In the genomic region with DNA sequence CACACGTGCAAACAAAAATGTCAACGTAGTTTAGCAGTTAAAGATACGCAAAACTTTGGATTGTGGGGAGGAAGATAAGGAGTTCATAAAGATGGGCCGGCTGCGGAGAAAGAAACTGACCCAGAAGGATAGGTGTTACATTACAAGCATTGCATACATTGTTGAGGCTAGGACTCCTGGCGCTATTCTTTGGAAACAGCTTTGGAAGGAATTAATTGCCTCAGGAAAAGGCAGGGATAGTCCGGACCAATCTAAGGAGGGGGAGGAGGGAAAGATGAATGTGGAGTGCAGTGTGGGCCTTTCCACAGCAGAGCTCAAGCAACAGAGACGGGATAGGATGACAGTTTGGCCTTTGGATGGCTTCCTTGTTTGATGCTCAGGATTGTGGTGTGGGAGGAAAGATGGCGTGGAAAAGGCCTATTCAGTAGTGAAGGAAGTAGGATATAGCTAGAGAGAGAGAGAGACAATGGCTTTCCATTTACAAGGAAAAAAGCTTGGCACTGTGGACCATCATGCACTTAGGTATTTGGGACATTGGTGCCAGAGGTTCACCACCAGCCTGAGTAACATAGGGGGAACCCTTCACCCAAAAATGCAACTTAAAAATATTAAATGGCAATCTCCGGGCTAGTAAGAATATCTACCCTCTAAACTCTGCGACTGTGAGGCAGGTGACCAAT, we compare ENCODE assay signal across 8 mouse cellular contexts. TPM values are rescaled to one million over a fixed set of nuclear protein-coding genes. Genes with fewer than 3 reads are reported as not detected.
A peak's percentile ranks its signal among the peaks of the same experiment; 100 is the strongest.
DNase-seq lines count a peak whose midpoint lies in the region; ATAC-seq and TF ChIP-seq lines count a peak whose summit lies in the region.

No protein-coding gene starts in this region.

- H3K27me3 ChIP-seq in heart, adult 2 months (ENCODE audit: control insufficient read depth, insufficient read depth, low read length): no peaks in the 10 kb centered on the region
- no peaks in the 10 kb centered on the region for H3K27me3 ChIP-seq in E14TG2a.4 (ENCODE audit: insufficient read depth, low read length)
- H3K27me3 ChIP-seq in forebrain, embryonic 13.5 days: no peaks in the 10 kb centered on the region
- no peaks in the 10 kb centered on the region for H3K27me3 ChIP-seq in liver, embryonic 13.5 days

- H3K4me3 ChIP-seq in heart, adult 2 months: peak overlapping the region; percentile 70
- peak overlapping the region; percentile 100 for H3K4me3 ChIP-seq in E14TG2a.4 (replicated peaks; ENCODE audit: low read length)
- peak overlapping the region; percentile 100 for H3K4me3 ChIP-seq in forebrain, embryonic 13.5 days
- peak overlapping the region; percentile 97 for H3K4me3 ChIP-seq in liver, embryonic 13.5 days (replicated peaks)

- ATAC-seq in forebrain, embryonic 13.5 days: no peak
- no peak for ATAC-seq in liver, embryonic 13.5 days (ENCODE audit: low read depth)

- peak overlapping the region; percentile 100 for H3K4me2 ChIP-seq in forebrain, embryonic 13.5 days
- peak overlapping the region; percentile 93 for H3K4me2 ChIP-seq in liver, embryonic 13.5 days

- TF ChIP-seq POLR2A in heart, adult 2 months (IDR thresholded peaks at IDR 0.05; ENCODE audit: insufficient read depth, low read depth, low read length): no peak

- peak in 1 of 2 experiments; percentile 13 for DNase-seq in heart, adult 2 months
- no peak for DNase-seq in heart, postnatal 4 days
- DNase-seq in liver, embryonic 13.5 days: no peak
- no peak for DNase-seq in ovary, postnatal 36 days (ENCODE audit: low spot score)
- DNase-seq in left cerebral cortex, postnatal 36 days (ENCODE audit: low spot score in 2 of 2): no peak
- DNase-seq in adrenal gland, postnatal 10 days: no peak

- intact Hi-C loops in heart, adult 2 months (cut with DNase I): no loop called here
- intact Hi-C loops in left cerebral cortex, postnatal 36 days (cut with DNase I): no loop called here

- no peak for TF ChIP-seq CTCF in heart, adult 2 months (IDR thresholded peaks at IDR 0.05)
- no peak for TF ChIP-seq CTCF in E14TG2a.4 (conservative IDR thresholded peaks at IDR 0.05; ENCODE audit: low read length)

- peak overlapping the region; percentile 75 for H3K27ac ChIP-seq in heart, adult 2 months
- H3K27ac ChIP-seq in forebrain, embryonic 13.5 days: no peak overlapping the region
- H3K27ac ChIP-seq in liver, embryonic 13.5 days: peak overlapping the region; percentile 93

- H3K4me1 ChIP-seq in heart, adult 2 months (ENCODE audit: control insufficient read depth, insufficient read depth, low read length): peaks cover 10% of the 10 kb centered on the region
- H3K4me1 ChIP-seq in E14TG2a.4 (replicated peaks; ENCODE audit: low read depth, low read length): peaks cover 72% of the 10 kb centered on the region
- peaks cover 24% of the 10 kb centered on the region for H3K4me1 ChIP-seq in forebrain, embryonic 13.5 days
- peaks cover 52% of the 10 kb centered on the region for H3K4me1 ChIP-seq in liver, embryonic 13.5 days (replicated peaks)

- no peak for TF ChIP-seq EP300 in heart, adult 2 months (IDR thresholded peaks at IDR 0.05; ENCODE audit: insufficient read depth, low read depth, low read length)

- H3K79me2 ChIP-seq in heart, adult 2 months (replicated peaks; ENCODE audit: control insufficient read depth, insufficient read depth, low read length): peaks cover 9% of the 10 kb centered on the region

- peak overlapping the region; percentile 72 for H3K9ac ChIP-seq in heart, adult 2 months (ENCODE audit: low read depth, low read length)
- H3K9ac ChIP-seq in forebrain, embryonic 13.5 days: peak overlapping the region; percentile 97
- peak overlapping the region; percentile 99 for H3K9ac ChIP-seq in liver, embryonic 13.5 days

- H3K9me3 ChIP-seq in E14TG2a.4 (ENCODE audit: low read length): no peaks in the 10 kb centered on the region
- no peaks in the 10 kb centered on the region for H3K9me3 ChIP-seq in forebrain, embryonic 13.5 days (replicated peaks)
- H3K9me3 ChIP-seq in liver, embryonic 13.5 days (replicated peaks): no peaks in the 10 kb centered on the region

- WGBS in heart, adult 2 months: 15% methylated on average over 11 of the region's 11 CpGs
- WGBS in forebrain, embryonic 13.5 days: 29% methylated on average over 11 of the region's 11 CpGs
- 17% methylated on average over 11 of the region's 11 CpGs for WGBS in liver, embryonic 13.5 days (ENCODE audit: insufficient replicate concordance)

- H3K36me3 ChIP-seq in heart, adult 2 months (ENCODE audit: control insufficient read depth, insufficient read depth, low read length): peaks cover 18% of the 10 kb centered on the region
- peaks cover 67% of the 10 kb centered on the region for H3K36me3 ChIP-seq in E14TG2a.4 (ENCODE audit: insufficient read depth, low read length)
- peaks cover 8% of the 10 kb centered on the region; the same call in 1 of the 2 replicates for H3K36me3 ChIP-seq in forebrain, embryonic 13.5 days (ENCODE audit: poor library complexity, severe bottlenecking)
- H3K36me3 ChIP-seq in liver, embryonic 13.5 days: peaks cover 29% of the 10 kb centered on the region

RNA-seq across cellular contexts. Expression of a gene that starts 9.3 kb away (rescaled TPM):
- total RNA-seq in heart, adult 2 months (2021): 10 to 100 TPM; 75.8 to 78.6 TPM
- 64.6 and 68.4 TPM in 2 replicates for polyA plus RNA-seq in heart, adult 2 months (2012; rRNA removed)
- 100 to 1,000 TPM; 108 TPM for total RNA-seq in heart, postnatal 4 days (2021)
- 249 and 262 TPM in 2 replicates for polyA plus RNA-seq in forebrain, embryonic 13.5 days (2015; fragmentation: Nextera tagmentation; extraction: Ambion mirVana)
- 164 and 166 TPM in 2 replicates for polyA plus RNA-seq in liver, embryonic 13.5 days (2015; fragmentation: Nextera tagmentation; extraction: Ambion mirVana)
- total RNA-seq in left cerebral cortex, postnatal 36 days (2021): 100 to 1,000 TPM; 266 to 296 TPM
- 100 to 1,000 TPM; 156 to 174 TPM for total RNA-seq in adrenal gland, postnatal 10 days (2021)

RNA-seq across cellular contexts. Expression of a gene that starts 30.2 kb away (rescaled TPM):
- not detected for total RNA-seq in heart, adult 2 months (2021)
- 0.15 and 0.16 TPM in 2 replicates for polyA plus RNA-seq in heart, adult 2 months (2012; rRNA removed)
- under 1 TPM; 0.26 to 0.47 TPM for total RNA-seq in heart, postnatal 4 days (2021)
- not detected in 2 replicates for polyA plus RNA-seq in forebrain, embryonic 13.5 days (2015; fragmentation: Nextera tagmentation; extraction: Ambion mirVana)
- not detected in 2 replicates for polyA plus RNA-seq in liver, embryonic 13.5 days (2015; fragmentation: Nextera tagmentation; extraction: Ambion mirVana)
- not detected for total RNA-seq in left cerebral cortex, postnatal 36 days (2021)
- total RNA-seq in adrenal gland, postnatal 10 days (2021): not detected

RNA-seq across cellular contexts. Expression of a gene that starts 56.3 kb away (rescaled TPM):
- total RNA-seq in heart, adult 2 months (2021): 1 to 10 TPM; 2.1 to 5.3 TPM
- 5.2 and 6.9 TPM in 2 replicates for polyA plus RNA-seq in heart, adult 2 months (2012; rRNA removed)
- 10 to 100 TPM; 31.0 to 32.9 TPM for total RNA-seq in heart, postnatal 4 days (2021)
- polyA plus RNA-seq in forebrain, embryonic 13.5 days (2015; fragmentation: Nextera tagmentation; extraction: Ambion mirVana): 37.1 and 38.7 TPM in 2 replicates
- 39.0 and 45.7 TPM in 2 replicates for polyA plus RNA-seq in liver, embryonic 13.5 days (2015; fragmentation: Nextera tagmentation; extraction: Ambion mirVana)
- total RNA-seq in left cerebral cortex, postnatal 36 days (2021): 1 to 10 TPM; 2.5 to 3.2 TPM
- 10 to 100 TPM; 10.7 to 14.9 TPM for total RNA-seq in adrenal gland, postnatal 10 days (2021)
